In genomic region chr19:22940487-22940886, GRCm38 (mm10) we compare ENCODE assay signal across 9 mouse cellular contexts.
DNase-seq lines count a peak whose midpoint lies in the region; ATAC-seq and TF ChIP-seq lines count a peak whose summit lies in the region.
"Had no signal": no experiment of that assay in that cellular context is flagged by ENCODE, and none has a peak within 500 bp of the region (broad histone marks: within the 10 kb centered on the region; RNA-seq: fewer than 3 reads in every experiment).

No protein-coding gene starts in this region.

- TF ChIP-seq CTCF in intestine, postnatal 0 days (IDR thresholded peaks at IDR 0.05; ENCODE audit: low read depth): peak; percentile 85

- 53% methylated on average over 5 of the region's 5 CpGs for whole genome bisulfite sequencing in kidney, embryonic 14.5 days
- 54% methylated on average over 5 of the region's 5 CpGs for WGBS in intestine, postnatal 0 days
- WGBS in neural tube, embryonic 14.5 days: 50% methylated on average over 5 of the region's 5 CpGs

- ATAC-seq in kidney, embryonic 14.5 days (ENCODE audit: low FRiP score, low TSS enrichment): no peak
- no peak for ATAC-seq in intestine, postnatal 0 days
- peak; percentile 88 for ATAC-seq in neural tube, embryonic 14.5 days (ENCODE audit: low read depth)

- no peaks in the 10 kb centered on the region for H3K27me3 ChIP-seq in kidney, embryonic 14.5 days (ENCODE audit: control insufficient read depth, insufficient read depth, low read length)
- no peaks in the 10 kb centered on the region for H3K27me3 ChIP-seq in intestine, postnatal 0 days (replicated peaks; ENCODE audit: control insufficient read depth, insufficient read depth, low read length)
- no peaks in the 10 kb centered on the region for H3K27me3 ChIP-seq in neural tube, embryonic 14.5 days (ENCODE audit: control insufficient read depth, insufficient read depth, low read length)
- H3K27me3 ChIP-seq: limb, embryonic 12.5 days had no signal

- peak; percentile 80 for DNase-seq in kidney, adult 11 months
- peak; percentile 94 to 95 for DNase-seq in cerebellum, postnatal 25 days
- DNase-seq in gastrocnemius, adult 8-10 months (ENCODE audit: low spot score in 2 of 2): peak; percentile 74 to 80
- peak; percentile 65 to 74 for DNase-seq in left cerebral cortex, postnatal 36 days (ENCODE audit: low spot score in 2 of 2)
- no peak for DNase-seq in spleen, postnatal 14 days (ENCODE audit: low spot score in 2 of 2)

- no peak overlapping the region for H3K27ac ChIP-seq in kidney, embryonic 14.5 days (ENCODE audit: low read depth, low read length)
- H3K27ac ChIP-seq in intestine, postnatal 0 days (ENCODE audit: low read depth, low read length): no peak overlapping the region
- H3K27ac ChIP-seq in neural tube, embryonic 14.5 days (ENCODE audit: low read depth, low read length): peak overlapping the region; percentile 16; the same call in 1 of the 2 replicates
- H3K27ac ChIP-seq: limb, embryonic 12.5 days had no signal

- H3K4me2 ChIP-seq in kidney, embryonic 14.5 days (replicated peaks; ENCODE audit: low read depth, low read length): no peak overlapping the region
- H3K4me2 ChIP-seq in intestine, postnatal 0 days (replicated peaks; ENCODE audit: low read depth): no peak overlapping the region
- H3K4me2 ChIP-seq in neural tube, embryonic 14.5 days (ENCODE audit: low read depth, low read length): no peak overlapping the region
- H3K4me2 ChIP-seq: limb, embryonic 12.5 days had no signal

- intact Hi-C loops in left cerebral cortex, postnatal 36 days (cut with DNase I): no loop called here

- no peak overlapping the region for H3K4me3 ChIP-seq in kidney, embryonic 14.5 days (ENCODE audit: low read length)
- H3K4me3 ChIP-seq in intestine, postnatal 0 days (ENCODE audit: low read depth, low read length): no peak overlapping the region
- H3K4me3 ChIP-seq in neural tube, embryonic 14.5 days (ENCODE audit: low read depth, low read length): no peak overlapping the region
- H3K4me3 ChIP-seq: limb, embryonic 12.5 days had no signal

- no peaks in the 10 kb centered on the region for H3K9me3 ChIP-seq in kidney, embryonic 14.5 days (ENCODE audit: control insufficient read depth, low read length)
- no peaks in the 10 kb centered on the region for H3K9me3 ChIP-seq in intestine, postnatal 0 days (ENCODE audit: control insufficient read depth)
- H3K9me3 ChIP-seq in neural tube, embryonic 14.5 days (ENCODE audit: control insufficient read depth, low read length): no peaks in the 10 kb centered on the region
- H3K9me3 ChIP-seq: limb, embryonic 12.5 days had no signal

- H3K36me3 ChIP-seq in kidney, embryonic 14.5 days (ENCODE audit: control insufficient read depth, insufficient read depth, low read length): no peaks in the 10 kb centered on the region
- no peaks in the 10 kb centered on the region for H3K36me3 ChIP-seq in intestine, postnatal 0 days (ENCODE audit: control insufficient read depth, insufficient read depth)
- no peaks in the 10 kb centered on the region for H3K36me3 ChIP-seq in neural tube, embryonic 14.5 days (ENCODE audit: control insufficient read depth, insufficient read depth, low read length)
- H3K36me3 ChIP-seq: limb, embryonic 12.5 days had no signal

- peaks cover 5% of the 10 kb centered on the region; the same call in 1 of the 2 replicates for H3K4me1 ChIP-seq in kidney, embryonic 14.5 days (ENCODE audit: control insufficient read depth, insufficient read depth, low read length)
- H3K4me1 ChIP-seq in intestine, postnatal 0 days (replicated peaks; ENCODE audit: control insufficient read depth, insufficient read depth, low read length): no peaks in the 10 kb centered on the region; the same call in 1 of the 2 replicates
- H3K4me1 ChIP-seq in neural tube, embryonic 14.5 days (ENCODE audit: control insufficient read depth, insufficient read depth, low read length): peaks cover 4% of the 10 kb centered on the region; the same call in 1 of the 2 replicates
- H3K4me1 ChIP-seq: limb, embryonic 12.5 days had no signal

- no peak overlapping the region for H3K9ac ChIP-seq in kidney, embryonic 14.5 days (ENCODE audit: low read depth, low read length)
- H3K9ac ChIP-seq in intestine, postnatal 0 days (ENCODE audit: low read depth, low read length): no peak overlapping the region
- H3K9ac ChIP-seq in neural tube, embryonic 14.5 days (replicated peaks; ENCODE audit: low read depth, low read length): no peak overlapping the region
- H3K9ac ChIP-seq: limb, embryonic 12.5 days had no signal

Comparison
In these comparisons a context has a peak if more than half of its experiments do, and no peak if none do; other contexts are left out.
1. DNase-seq: peak in kidney, adult 11 months (single experiment), cerebellum, postnatal 25 days (2 of 2), gastrocnemius, adult 8-10 months (2 of 2) and left cerebral cortex, postnatal 36 days (2 of 2); none in spleen, postnatal 14 days (0 of 2).